Mouse (Mus musculus): ENCODE data around the gene Pdcl2.

Pdcl2 gene

DNA sequence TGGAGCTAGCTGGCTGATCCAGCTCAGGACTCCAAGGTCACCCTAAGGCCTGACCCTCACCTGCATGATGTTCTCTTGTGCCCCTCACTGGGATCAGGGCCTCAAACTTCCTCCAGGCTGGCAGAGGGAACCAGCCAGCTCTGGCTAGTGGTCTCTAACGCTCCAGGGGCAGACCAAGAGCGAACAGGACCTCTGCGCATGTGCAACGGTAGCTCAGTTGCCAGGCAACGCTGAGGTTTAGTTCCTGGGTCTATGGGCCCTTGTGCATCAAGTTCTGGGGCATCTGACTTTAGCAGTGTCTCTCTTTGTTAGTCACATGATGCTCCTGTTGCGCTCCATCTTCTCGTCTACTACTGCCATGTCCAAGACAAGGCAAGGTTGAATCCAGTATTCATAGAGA lies at the start of gene Pdcl2:
Gene Pdcl2, minus strand, starts transcription at position 204 of the 400 bp plus-strand sequence.
- DNase-seq (ENCODE audit: low read depth, low spot score) = no peak

- DNase-seq (ENCODE audit: low read depth, low spot score) = no peak
Measured at GRCm38 (mm10) chr5:76379216-76379615, 48.3 kb upstream of the Pdcl2 start.

DNA sequence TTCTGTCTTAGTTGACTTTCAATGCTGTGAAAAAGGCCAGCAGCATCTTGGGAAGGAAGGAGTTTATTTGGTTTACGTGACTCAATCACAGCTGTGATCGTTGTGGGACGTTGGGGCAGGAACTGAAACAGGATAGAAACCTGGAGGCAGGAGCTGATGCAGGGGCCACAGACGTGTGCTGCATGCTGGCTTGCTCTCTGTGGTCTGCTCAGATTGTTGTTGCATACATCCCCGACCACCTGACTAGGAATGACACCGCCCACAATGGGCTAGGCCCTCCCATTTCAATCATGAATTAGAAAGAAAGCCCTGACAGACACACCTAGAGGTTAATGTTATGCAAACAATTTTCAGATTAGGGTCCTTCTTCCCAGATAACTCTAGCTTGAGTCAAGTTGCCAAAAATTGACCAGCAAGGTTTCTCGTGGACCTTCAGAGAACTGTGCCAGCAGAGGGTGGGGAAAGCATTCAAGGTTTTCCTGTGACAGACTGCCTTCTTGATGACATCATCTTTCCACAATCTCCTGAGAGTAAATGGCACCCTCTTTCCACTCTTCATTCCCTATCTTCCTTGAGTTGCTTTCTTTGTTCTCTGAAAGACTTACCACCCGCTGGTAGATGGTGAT lies 38.4 kb upstream of the Pdcl2 start:
- no peak for DNase-seq (ENCODE audit: low read depth, low spot score)

DNA sequence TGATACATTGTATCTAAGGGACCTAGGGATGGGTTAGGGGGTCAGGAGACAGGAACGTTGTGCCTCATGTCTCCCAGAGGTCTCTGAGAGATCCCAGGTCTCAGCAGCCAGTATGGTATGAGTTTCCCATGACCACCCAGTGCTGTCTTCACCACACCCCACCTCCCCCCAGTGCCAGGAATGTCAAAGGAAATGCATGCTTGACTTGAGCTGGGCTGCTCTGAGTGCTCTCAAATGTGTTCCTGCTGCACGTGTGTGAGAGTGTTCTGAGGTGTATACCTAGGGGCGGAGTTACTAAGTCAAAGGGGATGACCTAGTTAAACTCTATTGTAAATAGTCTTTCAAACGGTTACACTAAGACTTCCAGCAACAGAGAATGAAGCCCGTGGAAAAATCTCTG lies 34.5 kb upstream of the Pdcl2 start:
- no peak for DNase-seq (ENCODE audit: low read depth, low spot score)

GRCm38 (mm10) chr5:76363453-76364104 lies 32.6 kb upstream of the Pdcl2 start, which contains the start of gene Nmu:
Gene Nmu, minus strand, starts transcription at chr5:76363788.
- no peak for DNase-seq (ENCODE audit: low read depth, low spot score)

- DNase-seq (ENCODE audit: low read depth, low spot score) = no peak
Measured at GRCm38 (mm10) chr5:76360786-76361185, 29.8 kb upstream of the Pdcl2 start.

- no peak for DNase-seq (ENCODE audit: low read depth, low spot score)
Measured at GRCm38 (mm10) chr5:76360057-76360456, 29.1 kb upstream of the Pdcl2 start.

GRCm38 (mm10) chr5:76351953-76352611 lies 21.1 kb upstream of the Pdcl2 start:
- no peak for DNase-seq (ENCODE audit: low read depth, low spot score)

DNA sequence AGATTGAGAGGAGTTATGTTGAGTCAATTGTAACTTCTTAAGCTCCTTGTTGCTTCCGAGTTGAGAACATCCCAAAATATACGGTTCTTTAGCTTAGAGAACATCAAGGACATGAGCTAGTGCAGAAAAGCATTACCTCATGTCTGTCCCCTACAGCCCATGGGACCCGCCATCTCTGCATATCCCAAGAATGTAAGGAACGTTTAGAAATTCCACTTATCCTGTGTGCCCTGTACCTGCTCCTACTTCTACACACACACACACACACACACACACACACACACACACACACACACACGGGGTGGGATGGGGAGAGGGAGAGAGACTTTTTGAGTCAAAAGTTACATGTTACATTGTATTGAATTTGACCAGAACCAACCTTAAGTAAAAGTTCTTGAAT lies 20.6 kb upstream of the Pdcl2 start:
- no peak for DNase-seq (ENCODE audit: low read depth, low spot score)

DNA sequence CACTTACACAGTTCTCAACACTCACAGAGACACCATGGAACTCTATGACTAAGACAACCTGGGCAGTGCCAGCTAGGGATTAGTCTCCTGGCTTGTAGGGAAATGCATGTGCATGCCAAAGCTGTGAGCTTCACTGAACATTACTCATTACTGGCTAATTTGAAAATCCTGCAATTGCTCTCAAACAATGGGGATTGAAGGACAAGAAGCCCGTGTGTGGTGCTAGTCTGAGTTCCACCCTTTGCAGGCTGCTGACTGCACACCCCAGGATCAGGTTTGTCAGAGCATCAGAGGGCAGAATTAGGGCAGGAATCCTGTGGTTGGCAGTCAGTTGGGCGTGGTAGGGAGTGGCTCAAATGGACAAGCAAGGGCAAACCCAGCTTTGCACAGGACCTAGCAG lies 15.2 kb upstream of the Pdcl2 start:
- DNase-seq (ENCODE audit: low read depth, low spot score) = no peak

DNA sequence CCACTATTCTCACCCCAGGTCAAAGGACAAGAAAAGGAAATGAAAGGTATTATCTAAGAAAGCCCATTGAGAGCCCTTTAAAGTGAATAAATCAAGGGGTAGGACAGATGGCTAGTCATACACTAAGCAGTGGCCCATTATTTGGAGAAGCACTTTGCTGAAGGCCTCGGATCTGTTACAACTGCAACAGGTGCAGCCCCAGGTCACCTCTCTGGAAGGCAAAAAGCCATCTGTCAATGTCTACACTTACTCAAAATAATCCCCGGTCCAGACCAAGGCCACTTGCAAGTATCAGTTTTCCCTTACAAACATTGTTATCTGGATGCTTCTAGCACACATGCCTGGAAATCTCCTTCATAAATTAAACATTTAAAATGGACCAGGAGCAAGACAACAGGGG lies 10.0 kb upstream of the Pdcl2 start:
- no peak for DNase-seq (ENCODE audit: low read depth, low spot score)

DNA sequence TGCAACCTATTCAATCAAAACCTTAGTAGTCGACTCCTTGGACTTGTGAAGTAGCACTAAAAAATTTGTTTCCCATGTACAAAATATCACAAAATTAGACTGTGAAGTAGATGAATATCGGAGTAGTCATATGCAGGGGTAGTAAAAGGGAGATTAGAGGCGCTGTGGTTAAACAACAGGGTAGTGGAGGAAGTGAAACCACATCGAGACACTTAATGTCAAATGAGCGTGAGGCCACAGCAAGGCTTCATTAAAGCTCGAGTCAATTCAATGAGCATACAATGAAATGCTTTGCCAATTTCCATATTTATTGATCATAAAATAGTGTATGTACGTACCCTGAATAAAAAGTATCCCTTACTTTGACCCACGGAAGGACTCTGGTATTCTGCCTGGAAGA lies 6.1 kb upstream of the Pdcl2 start:
- peak; percentile 13 for DNase-seq (ENCODE audit: low read depth, low spot score)

DNA sequence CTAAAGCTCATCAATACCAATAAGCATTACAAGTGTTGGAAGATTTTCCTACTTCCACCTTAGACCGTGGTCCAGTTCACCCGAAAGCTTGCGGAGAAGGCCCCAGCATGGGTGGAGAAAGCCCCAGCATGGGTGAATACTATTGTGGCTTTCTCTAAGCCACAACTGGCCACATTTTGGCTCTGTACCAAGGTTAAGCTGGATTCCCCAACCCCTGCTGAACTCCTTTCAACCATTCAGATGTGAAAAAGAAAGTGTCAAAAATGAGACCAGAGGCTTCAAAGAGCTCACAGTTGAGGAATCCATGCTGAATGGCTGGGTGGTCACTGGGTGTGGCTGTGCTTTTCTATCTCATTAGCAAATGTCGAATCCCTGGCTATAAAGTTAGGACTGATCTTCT lies 2.9 kb upstream of the Pdcl2 start:
- DNase-seq (ENCODE audit: low read depth, low spot score) = no peak

DNA sequence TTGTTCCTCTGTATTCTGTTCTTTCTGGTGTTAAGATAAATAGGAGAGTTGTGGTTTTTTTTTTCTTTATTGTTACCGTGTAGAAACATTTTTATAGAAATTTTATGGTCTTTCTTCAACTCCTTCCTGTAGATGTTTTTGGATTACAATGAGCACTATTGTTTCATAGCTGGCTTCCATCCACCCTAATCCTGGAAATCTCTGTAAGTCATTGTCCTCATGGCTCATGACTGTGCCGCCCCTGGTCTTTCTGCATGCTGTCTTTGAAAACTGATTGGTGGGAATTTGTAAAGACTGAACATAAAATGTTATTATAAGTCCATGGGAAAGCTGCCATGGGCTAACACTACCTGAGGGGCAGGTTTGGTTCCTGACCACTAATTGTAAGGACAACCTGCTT lies 3.7 kb downstream of the Pdcl2 start:
- no peak for DNase-seq (ENCODE audit: low read depth, low spot score)

- no peak for DNase-seq (ENCODE audit: low read depth, low spot score)
Measured at GRCm38 (mm10) chr5:76325113-76325512, 5.8 kb downstream of the Pdcl2 start.

GRCm38 (mm10) chr5:76321249-76322196 lies 9.4 kb downstream of the Pdcl2 start:
- DNase-seq (ENCODE audit: low read depth, low spot score) = no peak

DNA sequence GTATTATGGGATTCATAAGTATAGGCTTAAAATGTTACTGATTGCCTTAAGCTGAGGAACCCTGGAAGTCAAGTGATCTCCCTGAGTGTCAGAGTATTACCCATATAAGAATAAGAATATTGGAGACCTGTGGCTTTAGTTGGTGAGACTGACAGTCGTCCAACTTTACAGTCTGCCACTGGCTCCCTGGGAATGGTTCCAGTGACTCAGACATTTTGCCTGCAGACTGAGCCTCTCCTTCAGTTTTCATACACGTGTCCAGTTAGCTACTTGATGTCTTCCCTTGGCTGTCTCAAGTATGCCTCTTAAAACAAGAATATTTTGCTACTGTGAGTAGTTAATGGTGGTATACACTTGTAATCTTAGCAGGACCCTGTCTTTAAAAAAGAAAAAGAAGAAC lies 22.8 kb downstream of the Pdcl2 start:
- DNase-seq (ENCODE audit: low read depth, low spot score) = no peak

DNA sequence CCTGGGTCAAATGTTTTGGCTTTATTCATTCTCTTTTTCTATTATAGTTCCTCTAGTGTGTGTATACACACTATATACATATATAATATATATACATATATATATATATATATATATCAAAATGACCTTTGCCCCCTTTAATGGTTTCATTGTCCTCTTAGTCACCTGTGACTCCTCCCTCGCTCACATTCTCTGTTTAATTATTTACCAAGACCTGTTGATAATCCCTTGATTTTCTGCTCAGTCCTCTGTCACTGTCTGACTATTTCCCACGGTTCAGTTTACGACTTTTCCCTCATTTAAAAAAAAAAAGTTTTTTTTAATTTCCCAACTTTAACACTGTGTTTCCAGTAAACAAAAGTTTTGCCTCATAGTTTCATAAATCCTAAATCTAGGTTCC lies 24.7 kb downstream of the Pdcl2 start:
- DNase-seq (ENCODE audit: low read depth, low spot score) = no peak

GRCm38 (mm10) chr5:76305616-76306015 lies 25.3 kb downstream of the Pdcl2 start:
- peak; percentile 9 for DNase-seq (ENCODE audit: low read depth, low spot score)

DNA sequence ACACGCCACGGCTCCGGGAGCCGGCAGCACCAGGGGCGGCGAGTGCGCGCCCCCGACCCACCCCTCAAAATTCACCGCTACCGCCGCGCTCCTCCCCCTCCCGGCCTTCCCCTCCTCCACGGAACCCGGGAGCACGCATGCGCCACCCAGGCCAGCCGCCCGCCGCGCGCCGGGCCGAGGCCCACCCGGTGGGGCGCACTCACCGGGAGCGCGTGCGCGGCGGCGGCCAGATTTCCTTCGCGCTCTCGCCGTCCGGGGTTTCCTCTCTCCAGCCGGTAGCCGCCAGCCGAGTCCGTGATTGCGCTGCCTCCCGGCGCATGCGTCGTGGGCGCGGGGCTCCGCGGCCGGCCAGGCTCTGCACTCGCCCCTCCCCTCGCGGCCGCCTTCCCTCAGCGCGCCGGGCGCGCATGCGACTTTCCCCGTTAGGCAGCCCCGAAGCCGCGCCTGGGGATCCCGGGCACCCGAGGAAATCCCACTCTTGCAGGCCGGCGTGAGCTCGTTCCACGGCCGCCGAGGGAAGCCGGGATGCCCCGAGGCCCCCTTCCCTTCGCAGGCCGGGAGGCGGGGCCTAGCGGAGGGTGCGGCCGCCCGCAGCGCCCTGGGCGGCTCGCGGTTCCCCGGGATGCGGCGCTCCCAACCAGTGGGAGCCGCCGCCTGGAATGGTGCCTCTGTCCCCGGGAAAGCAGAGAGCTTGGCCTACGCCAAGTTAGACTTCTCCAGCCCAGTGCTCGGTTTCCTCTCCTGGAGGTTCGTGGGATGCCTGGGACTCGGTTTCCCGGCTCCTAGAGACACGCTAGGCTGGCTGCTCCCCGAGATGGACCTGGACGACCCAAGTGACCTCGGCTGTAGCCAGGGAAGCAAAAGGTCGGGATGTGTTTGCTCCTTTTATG lies 26.3 kb downstream of the Pdcl2 start, which contains the start of gene Clock:
Gene Clock, minus strand, starts transcription at position 341 of the 890 bp plus-strand sequence.
- peak; percentile 91 for DNase-seq (ENCODE audit: low read depth, low spot score)

All from CD4-positive, CD25-positive, alpha-beta regulatory T cell, adult 2 months (primary cell).